Mouse (Mus musculus): ENCODE measurements at regions not wholly inside any gene's neighbourhood (a gene's known extent, or its start where the extent isn't known, plus 50 kb on each side); places are given as distances from the start of the nearest gene placed in this dataset.

GRCm38 (mm10) chr5:111644788-111645187 lies 88.9 kb upstream of the Gm26897 start:
- H3K27ac ChIP-seq, result no peak overlapping the region
- H3K9me3 ChIP-seq, result no peaks in the 10 kb centered on the region
- no peak for ATAC-seq (ENCODE audit: insufficient number of reproducible peaks, low FRiP score, low TSS enrichment, low read depth)
- peaks cover 32% of the 10 kb centered on the region for H3K4me1 ChIP-seq
- no peak overlapping the region for H3K9ac ChIP-seq
- peaks cover 5% of the 10 kb centered on the region; the same call in 1 of the 2 replicates for H3K27me3 ChIP-seq
- WGBS, result 69% methylated on average over 4 of the region's 4 CpGs
- H3K4me3 ChIP-seq, result no peak overlapping the region
- no peaks in the 10 kb centered on the region for H3K36me3 ChIP-seq
- H3K4me2 ChIP-seq, result no peak overlapping the region

GRCm38 (mm10) chr5:111647686-111648200 lies 86.0 kb upstream of the Gm26897 start:
- ATAC-seq (ENCODE audit: insufficient number of reproducible peaks, low FRiP score, low TSS enrichment, low read depth), result no peak
- Histone ChIP-seq H3K9me3 (no peaks in the 10 kb centered on the region), H3K4me1 (peaks cover 29% of the 10 kb centered on the region), H3K9ac (no peak overlapping the region), H3K27ac (no peak overlapping the region), H3K4me2 (no peak overlapping the region), H3K27me3 (no peaks in the 10 kb centered on the region), H3K4me3 (no peak overlapping the region), H3K36me3 (no peaks in the 10 kb centered on the region)
- 85% methylated on average over 6 of the region's 6 CpGs for WGBS

DNA sequence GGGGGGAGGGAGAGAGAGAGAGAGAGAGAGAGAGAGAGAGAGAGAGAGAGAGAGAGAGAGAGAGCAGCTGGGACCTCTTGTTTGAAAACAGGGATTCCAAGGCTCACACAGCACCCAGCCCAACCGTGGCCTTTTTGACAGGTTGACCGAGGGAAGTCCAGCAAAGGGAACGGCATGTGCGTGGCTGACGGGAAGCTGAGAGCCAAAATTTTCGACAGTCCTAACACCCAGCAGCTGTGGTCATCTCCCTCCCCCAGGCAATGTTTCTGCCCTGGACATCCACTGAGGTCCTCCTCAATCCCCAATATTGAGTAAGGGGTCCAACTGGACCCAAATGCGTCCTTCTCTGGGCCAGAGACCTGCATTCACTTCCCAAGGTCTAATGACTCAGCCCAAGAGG lies 85.2 kb upstream of the Gm26897 start:
- Histone ChIP-seq H3K4me2 (no peak overlapping the region), H3K36me3 (no peaks in the 10 kb centered on the region), H3K27ac (peak overlapping the region; percentile 76), H3K9ac (no peak overlapping the region), H3K4me1 (peaks cover 30% of the 10 kb centered on the region), H3K4me3 (no peak overlapping the region; the same call in 1 of the 2 replicates), H3K9me3 (no peaks in the 10 kb centered on the region), H3K27me3 (no peaks in the 10 kb centered on the region)
- 37% methylated on average over 7 of the region's 7 CpGs for WGBS
- 0 out of 2 replicates have a peak, but pooled peaks have one; percentile 6 for ATAC-seq (ENCODE audit: insufficient number of reproducible peaks, low FRiP score, low TSS enrichment, low read depth)

DNA sequence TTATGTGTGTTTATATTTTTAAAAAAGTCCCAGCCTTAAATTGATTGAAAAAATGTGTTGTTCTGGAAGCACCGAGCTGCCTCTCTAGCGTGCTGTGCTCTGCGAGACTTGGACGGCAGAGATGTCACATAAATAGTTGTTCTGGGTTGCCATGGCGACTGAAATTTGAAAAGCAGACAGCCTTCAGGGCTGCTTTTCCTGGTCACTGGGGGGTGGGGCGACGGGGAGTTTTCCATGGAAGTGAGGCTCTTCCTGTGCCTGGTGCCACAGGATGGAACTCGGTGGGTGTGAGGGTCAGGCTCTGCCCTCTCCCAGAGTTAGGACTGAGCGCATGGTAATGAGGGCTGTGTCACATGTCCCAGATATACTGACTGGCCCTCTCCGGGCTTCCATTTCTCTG lies 84.7 kb upstream of the Gm26897 start:
- WGBS, result 20% methylated on average over 10 of the region's 10 CpGs
- H3K36me3 ChIP-seq, result no peaks in the 10 kb centered on the region
- no peak overlapping the region for H3K4me2 ChIP-seq
- H3K4me3 ChIP-seq, result no peak overlapping the region; the same call in 1 of the 2 replicates
- H3K9ac ChIP-seq, result no peak overlapping the region
- ATAC-seq (ENCODE audit: insufficient number of reproducible peaks, low FRiP score, low TSS enrichment, low read depth), result peak; percentile 73
- H3K9me3 ChIP-seq, result no peaks in the 10 kb centered on the region
- H3K4me1 ChIP-seq, result peaks cover 30% of the 10 kb centered on the region
- no peaks in the 10 kb centered on the region for H3K27me3 ChIP-seq
- peak overlapping the region; percentile 76 for H3K27ac ChIP-seq

DNA sequence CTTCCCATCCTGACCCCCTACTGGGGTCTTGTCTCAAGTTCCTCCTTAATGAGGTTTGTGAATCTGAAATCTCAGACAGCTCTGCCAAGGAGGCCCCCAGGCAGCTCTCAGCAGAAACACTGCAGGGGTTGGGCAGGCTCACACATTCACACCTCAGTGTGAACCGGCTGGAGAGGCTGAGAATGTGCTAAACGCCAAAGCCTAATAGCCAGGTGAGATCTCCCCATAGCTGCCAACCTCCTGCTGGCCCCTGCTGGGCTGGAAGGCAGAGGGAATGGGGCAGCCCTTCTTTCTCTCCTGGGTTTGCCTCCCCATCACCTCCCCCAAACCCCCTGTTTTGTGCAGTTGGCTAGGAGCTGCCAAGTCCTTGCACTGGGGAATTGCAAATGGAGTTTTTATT lies 81.3 kb upstream of the Gm26897 start:
- no peak overlapping the region for H3K4me2 ChIP-seq
- no peaks in the 10 kb centered on the region for H3K27me3 ChIP-seq
- peaks cover 30% of the 10 kb centered on the region for H3K4me1 ChIP-seq
- no peak for ATAC-seq (ENCODE audit: insufficient number of reproducible peaks, low FRiP score, low TSS enrichment, low read depth)
- no peak overlapping the region; the same call in 1 of the 2 replicates for H3K4me3 ChIP-seq
- H3K27ac ChIP-seq, result no peak overlapping the region
- no peaks in the 10 kb centered on the region for H3K9me3 ChIP-seq
- no peaks in the 10 kb centered on the region for H3K36me3 ChIP-seq
- WGBS, result 5% methylated on average over 2 of the region's 2 CpGs
- no peak overlapping the region for H3K9ac ChIP-seq

GRCm38 (mm10) chr5:111656436-111656835 lies 77.3 kb upstream of the Gm26897 start:
- Histone ChIP-seq H3K36me3 (no peaks in the 10 kb centered on the region), H3K9me3 (no peaks in the 10 kb centered on the region), H3K4me1 (peaks cover 15% of the 10 kb centered on the region), H3K4me3 (no peak overlapping the region), H3K9ac (no peak overlapping the region), H3K27me3 (no peaks in the 10 kb centered on the region), H3K4me2 (no peak overlapping the region), H3K27ac (no peak overlapping the region)
- no peak for ATAC-seq (ENCODE audit: insufficient number of reproducible peaks, low FRiP score, low TSS enrichment, low read depth)
- WGBS, result 63% methylated on average over 2 of the region's 2 CpGs

GRCm38 (mm10) chr5:111657759-111658429 lies 75.8 kb upstream of the Gm26897 start:
- H3K27ac ChIP-seq, result no peak overlapping the region
- 61% methylated on average over 3 of the region's 3 CpGs for WGBS
- no peaks in the 10 kb centered on the region for H3K9me3 ChIP-seq

GRCm38 (mm10) chr5:111659229-111659628 lies 74.5 kb upstream of the Gm26897 start:
- Histone ChIP-seq H3K27me3 (no peaks in the 10 kb centered on the region), H3K27ac (no peak overlapping the region), H3K9me3 (no peaks in the 10 kb centered on the region), H3K9ac (no peak overlapping the region), H3K4me3 (no peak overlapping the region), H3K4me1 (peaks cover 24% of the 10 kb centered on the region), H3K36me3 (no peaks in the 10 kb centered on the region), H3K4me2 (no peak overlapping the region)
- 96% methylated on average over 3 of the region's 3 CpGs for WGBS
- no peak for ATAC-seq (ENCODE audit: insufficient number of reproducible peaks, low FRiP score, low TSS enrichment, low read depth)

More at GRCm38 (mm10) chr5:111657759-111658429, 75.8 kb upstream of the Gm26897 start:
- Histone ChIP-seq H3K9ac (no peak overlapping the region), H3K36me3 (no peaks in the 10 kb centered on the region), H3K4me1 (peaks cover 15% of the 10 kb centered on the region), H3K4me3 (no peak overlapping the region), H3K4me2 (no peak overlapping the region), H3K27me3 (no peaks in the 10 kb centered on the region)
- ATAC-seq (ENCODE audit: insufficient number of reproducible peaks, low FRiP score, low TSS enrichment, low read depth), result no peak

DNA sequence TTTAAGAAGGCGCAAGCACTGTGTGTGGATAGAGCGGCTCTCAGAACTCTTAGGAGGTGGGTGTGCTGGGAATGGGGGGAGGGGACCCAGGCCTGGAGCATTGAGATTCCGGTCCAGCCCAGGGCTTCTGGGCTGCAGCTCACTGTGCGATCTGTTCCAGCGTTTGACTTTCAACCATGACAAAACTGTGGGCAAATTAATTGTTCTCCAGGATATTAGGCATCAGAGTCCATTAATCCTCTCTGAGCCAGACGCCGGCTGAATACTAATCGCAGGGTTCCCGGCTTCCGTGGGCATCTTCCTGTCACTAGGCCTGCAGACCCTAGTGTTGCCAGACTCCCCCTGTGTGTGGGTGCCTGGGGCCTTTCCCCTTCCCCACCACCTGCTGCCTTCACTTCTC lies 73.3 kb upstream of the Gm26897 start:
- Histone ChIP-seq H3K4me2 (no peak overlapping the region), H3K4me3 (no peak overlapping the region), H3K4me1 (peaks cover 30% of the 10 kb centered on the region), H3K27ac (no peak overlapping the region), H3K9ac (no peak overlapping the region), H3K9me3 (no peaks in the 10 kb centered on the region), H3K36me3 (no peaks in the 10 kb centered on the region), H3K27me3 (no peaks in the 10 kb centered on the region)
- 55% methylated on average over 10 of the region's 10 CpGs for WGBS
- ATAC-seq (ENCODE audit: insufficient number of reproducible peaks, low FRiP score, low TSS enrichment, low read depth), result no peak

- H3K4me1 ChIP-seq, result peaks cover 34% of the 10 kb centered on the region
- no peak overlapping the region for H3K27ac ChIP-seq
- H3K27me3 ChIP-seq, result no peaks in the 10 kb centered on the region
- WGBS, result 76% methylated on average over 5 of the region's 6 CpGs
- no peak overlapping the region for H3K9ac ChIP-seq
- H3K4me3 ChIP-seq, result no peak overlapping the region
- no peak overlapping the region for H3K4me2 ChIP-seq
- no peak for ATAC-seq (ENCODE audit: insufficient number of reproducible peaks, low FRiP score, low TSS enrichment, low read depth)
- no peaks in the 10 kb centered on the region for H3K9me3 ChIP-seq
- H3K36me3 ChIP-seq, result no peaks in the 10 kb centered on the region
Observed at GRCm38 (mm10) chr5:111660968-111661367, 72.8 kb upstream of the Gm26897 start.

GRCm38 (mm10) chr5:111661971-111662370 lies 71.8 kb upstream of the Gm26897 start:
- 0 out of 2 replicates have a peak, but pooled peaks have one; percentile 30 for ATAC-seq (ENCODE audit: insufficient number of reproducible peaks, low FRiP score, low TSS enrichment, low read depth)
- H3K36me3 ChIP-seq, result no peaks in the 10 kb centered on the region
- no peak overlapping the region for H3K4me2 ChIP-seq
- H3K9me3 ChIP-seq, result no peaks in the 10 kb centered on the region
- H3K4me1 ChIP-seq, result peaks cover 36% of the 10 kb centered on the region
- no peak overlapping the region for H3K9ac ChIP-seq
- 41% methylated on average over 12 of the region's 12 CpGs for WGBS
- no peak overlapping the region for H3K27ac ChIP-seq
- no peaks in the 10 kb centered on the region for H3K27me3 ChIP-seq
- H3K4me3 ChIP-seq, result no peak overlapping the region

DNA sequence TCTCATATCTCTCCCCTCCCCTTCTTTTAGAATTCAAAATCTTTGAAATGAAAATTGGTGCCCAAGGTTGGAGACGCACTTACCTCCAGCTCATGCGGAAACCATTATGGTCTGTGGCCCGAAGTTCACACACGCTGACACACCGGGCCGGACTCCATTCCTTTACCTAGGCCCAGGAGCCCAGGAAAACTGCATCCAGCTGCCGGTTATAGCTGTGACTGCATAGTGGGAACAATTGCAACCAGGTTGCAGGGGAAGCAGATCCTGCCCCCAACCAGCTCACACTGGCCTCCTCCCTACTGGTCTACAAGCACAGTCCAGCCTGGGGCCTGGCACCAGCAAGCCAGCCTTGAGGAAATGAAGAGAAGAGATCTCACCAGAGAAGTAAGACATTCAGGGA lies 69.9 kb upstream of the Gm26897 start:
- Histone ChIP-seq H3K9ac (no peak overlapping the region), H3K36me3 (no peaks in the 10 kb centered on the region), H3K27me3 (no peaks in the 10 kb centered on the region), H3K27ac (no peak overlapping the region; the same call in 1 of the 2 replicates), H3K4me1 (peaks cover 36% of the 10 kb centered on the region), H3K4me3 (no peak overlapping the region), H3K9me3 (no peaks in the 10 kb centered on the region), H3K4me2 (no peak overlapping the region)
- ATAC-seq (ENCODE audit: insufficient number of reproducible peaks, low FRiP score, low TSS enrichment, low read depth), result no peak
- 63% methylated on average over 7 of the region's 7 CpGs for WGBS
